Mouse (Mus musculus) CH12.LX (cell line): ENCODE data around the gene Ier2. TPM values are rescaled to one million over a fixed set of nuclear protein-coding genes. Genes with fewer than 3 reads are reported as not detected.

Experiments
- DNase-seq: peaks from one replicate; pipeline ENCODE4 v3.0.0-alpha.2; 2013; ENCODE audit errors: extremely low read depth
- H3K27ac ChIP-seq: 2 replicates; pipeline ENCODE4 v1.5.1; 2012; ENCODE audit warnings: low read depth, mild to moderate bottlenecking, control low read depth, moderate library complexity; ENCODE audit not compliant: insufficient read depth
- H3K27me3 ChIP-seq: replicated peaks from 2 replicates; pipeline ENCODE3; 2012; ENCODE audit warnings: inconsistent platforms
- H3K36me3 ChIP-seq, 2 experiments: replicated peaks in 1 of 2; 2 replicates each; pipeline versions ENCODE3 to v1.6.1; 2012; ENCODE audit warnings: inconsistent platforms in 1 of 2, low read length in 1 of 2, mild to moderate bottlenecking in 1 of 2, mixed read lengths in 1 of 2, moderate library complexity in 1 of 2; ENCODE audit not compliant: control insufficient read depth in 1 of 2, insufficient read depth in 1 of 2
- H3K4me1 ChIP-seq, 2 experiments: 2 replicates each; pipeline ENCODE4 v1.6.1; 2012; ENCODE audit warnings: inconsistent platforms in 1 of 2, moderate library complexity in 1 of 2; ENCODE audit not compliant: insufficient read depth in 2 of 2, control insufficient read depth in 1 of 2
- H3K4me2 ChIP-seq: 2 replicates; pipeline ENCODE4 v1.6.1; 2012; ENCODE audit warnings: low read depth, mild to moderate bottlenecking, control low read depth; ENCODE audit not compliant: poor library complexity, insufficient read depth, severe bottlenecking
- H3K4me3 ChIP-seq, 3 experiments: fragments of 150-350 bp in 1 of 3; sonication (generic) in 1 of 3; replicated peaks in 1 of 3; 2 replicates each; pipeline versions ENCODE3 to v1.5.1; 2011 to 2012; ENCODE audit warnings: low read depth in 2 of 3, low read length in 2 of 3, mild to moderate bottlenecking in 2 of 3, moderate library complexity in 2 of 3, control low read depth in 1 of 3, improper control_type of control experiment in 1 of 3, inconsistent platforms in 1 of 3, mixed read lengths in 1 of 3; ENCODE audit not compliant: poor library complexity in 1 of 3
- H3K79me2 ChIP-seq: replicated peaks from 2 replicates; pipeline ENCODE4 v1.6.1; 2012; ENCODE audit warnings: mild to moderate bottlenecking, moderate library complexity; ENCODE audit not compliant: control insufficient read depth, poor library complexity, insufficient read depth, severe bottlenecking; ENCODE audit errors: extremely low read depth
- H3K9ac ChIP-seq: 2 replicates; pipeline ENCODE4 v1.6.1; 2012; ENCODE audit warnings: low read depth, mild to moderate bottlenecking, control low read depth, moderate library complexity; ENCODE audit not compliant: insufficient read depth
- H3K9me3 ChIP-seq: replicated peaks from 2 replicates; pipeline ENCODE3; 2012; ENCODE audit warnings: low read length, inconsistent platforms, mixed read lengths
- CHD1 ChIP-seq: IDR thresholded peaks from 2 replicates; pipeline ENCODE4 v1.6.1; 2012; ENCODE audit warnings: low read depth, low read length, improper control_type of control experiment, inconsistent platforms
- CHD2 ChIP-seq: IDR thresholded peaks from 2 replicates; pipeline ENCODE4 v1.6.1; 2011; ENCODE audit warnings: low read length, improper control_type of control experiment
- CTCF ChIP-seq, 2 experiments: IDR thresholded peaks in 1 of 2; conservative IDR thresholded peaks in 1 of 2; 2 replicates each; pipeline ENCODE4 v1.5.1; 2011 to 2012; ENCODE audit warnings: low read depth in 2 of 2, low read length in 2 of 2, improper control_type of control experiment in 1 of 2, inconsistent platforms in 1 of 2, mild to moderate bottlenecking in 1 of 2, moderate library complexity in 1 of 2
- E2F4 ChIP-seq: IDR thresholded peaks from 2 replicates; pipeline ENCODE4 v1.6.1; 2011; ENCODE audit warnings: low read depth, low read length, improper control_type of control experiment; ENCODE audit not compliant: insufficient replicate concordance
- ELF1 ChIP-seq: IDR thresholded peaks from 2 replicates; pipeline ENCODE4 v1.6.1; 2014; ENCODE audit warnings: low read depth, mild to moderate bottlenecking, inconsistent platforms, low read length, improper control_type of control experiment
- ETS1 ChIP-seq: conservative IDR thresholded peaks from 2 replicates; pipeline ENCODE4 v1.6.1; 2012; ENCODE audit warnings: low read depth, mild to moderate bottlenecking, inconsistent platforms, low read length, improper control_type of control experiment, moderate library complexity
- GABPA ChIP-seq: IDR thresholded peaks from 2 replicates; pipeline ENCODE4 v1.6.1; 2012; ENCODE audit warnings: low read depth, low read length, improper control_type of control experiment, inconsistent platforms; ENCODE audit not compliant: insufficient replicate concordance
- HCFC1 ChIP-seq: IDR thresholded peaks from 2 replicates; pipeline ENCODE4 v1.6.1; 2012; ENCODE audit warnings: low read depth, mild to moderate bottlenecking, inconsistent platforms, low read length, improper control_type of control experiment
- IRF4 ChIP-seq: IDR thresholded peaks from 2 replicates; pipeline ENCODE4 v1.6.1; 2014; ENCODE audit warnings: low read depth, mild to moderate bottlenecking, inconsistent platforms, low read length, improper control_type of control experiment
- JUN ChIP-seq: IDR thresholded peaks from 2 replicates; pipeline ENCODE4 v1.6.1; 2011; ENCODE audit warnings: low read depth, mild to moderate bottlenecking, low read length, improper control_type of control experiment, moderate library complexity; ENCODE audit not compliant: insufficient read depth
- JUND ChIP-seq: conservative IDR thresholded peaks from 2 replicates; pipeline ENCODE4 v1.6.1; 2011; ENCODE audit warnings: low read depth, low read length, improper control_type of control experiment
- KAT2A ChIP-seq: IDR thresholded peaks from 2 replicates; pipeline ENCODE4 v1.6.1; 2012; ENCODE audit warnings: low read length, improper control_type of control experiment, inconsistent platforms; ENCODE audit not compliant: insufficient replicate concordance
- MAFK ChIP-seq: IDR thresholded peaks from 2 replicates; pipeline ENCODE4 v1.6.1; 2011; ENCODE audit warnings: low read length, improper control_type of control experiment; ENCODE audit not compliant: insufficient replicate concordance
- MAX ChIP-seq: IDR thresholded peaks from 2 replicates; pipeline ENCODE4 v1.6.1; 2011; ENCODE audit warnings: low read length, improper control_type of control experiment
- MEF2A ChIP-seq: IDR thresholded peaks from 2 replicates; pipeline ENCODE4 v1.6.1; 2014; ENCODE audit warnings: low read depth, mild to moderate bottlenecking, inconsistent platforms, low read length, improper control_type of control experiment, borderline replicate concordance
- MXI1 ChIP-seq: IDR thresholded peaks from 2 replicates; pipeline ENCODE4 v1.6.1; 2011; ENCODE audit warnings: mild to moderate bottlenecking, low read depth, low read length, improper control_type of control experiment
- MYC ChIP-seq: IDR thresholded peaks from 2 replicates; pipeline ENCODE4 v1.6.1; 2011; ENCODE audit warnings: low read depth, mild to moderate bottlenecking, improper control_type of control experiment, low read length
- NELFE ChIP-seq: IDR thresholded peaks from 2 replicates; pipeline ENCODE4 v1.6.1; 2011; ENCODE audit warnings: low read depth, low read length, improper control_type of control experiment
- NRF1 ChIP-seq: IDR thresholded peaks from 2 replicates; pipeline ENCODE4 v1.6.1; 2014; ENCODE audit warnings: low read depth, mild to moderate bottlenecking, inconsistent platforms, low read length, improper control_type of control experiment, moderate library complexity
- POLR2A ChIP-seq: IDR thresholded peaks from 2 replicates; pipeline ENCODE4 v1.6.1; 2011; ENCODE audit warnings: low read depth, mild to moderate bottlenecking, improper control_type of control experiment, low read length
- POLR2AphosphoS2 ChIP-seq: IDR thresholded peaks from 2 replicates; pipeline ENCODE4 v1.6.1; 2011; ENCODE audit warnings: low read depth, low read length, improper control_type of control experiment
- SIN3A ChIP-seq: IDR thresholded peaks from 2 replicates; pipeline ENCODE4 v1.6.1; 2012; ENCODE audit warnings: low read length, improper control_type of control experiment, inconsistent platforms
- SMC3 ChIP-seq: IDR thresholded peaks from 2 replicates; pipeline ENCODE4 v1.6.1; 2011; ENCODE audit warnings: low read depth, low read length, improper control_type of control experiment
- TBP ChIP-seq: conservative IDR thresholded peaks from 2 replicates; pipeline ENCODE4 v1.6.1; 2011; ENCODE audit warnings: low read depth, low read length, improper control_type of control experiment
- TCF12 ChIP-seq: IDR thresholded peaks from 2 replicates; pipeline ENCODE4 v1.6.1; 2014; ENCODE audit warnings: low read depth, mild to moderate bottlenecking, inconsistent platforms, low read length, improper control_type of control experiment
- UBTF ChIP-seq: IDR thresholded peaks from 2 replicates; pipeline ENCODE4 v1.6.1; 2012; ENCODE audit warnings: low read depth, mild to moderate bottlenecking, inconsistent platforms, low read length, improper control_type of control experiment, moderate library complexity
- ZKSCAN1 ChIP-seq: IDR thresholded peaks from 2 replicates; pipeline ENCODE4 v1.6.1; 2012; ENCODE audit warnings: low read depth, inconsistent platforms, low read length, improper control_type of control experiment, borderline replicate concordance
- ZMIZ1 ChIP-seq: IDR thresholded peaks from 2 replicates; pipeline ENCODE4 v1.6.1; 2012; ENCODE audit warnings: low read depth, mild to moderate bottlenecking, inconsistent platforms, low read length, improper control_type of control experiment
- ZNF384 ChIP-seq: IDR thresholded peaks from 2 replicates; pipeline ENCODE4 v1.6.1; 2012; ENCODE audit warnings: low read depth, low read length, improper control_type of control experiment, inconsistent platforms
- dilution Hi-C: fragments of 300-500 bp; cut with MboI; formaldehyde crosslinking; loops from 2 replicates; pipeline ENCODE4 v1.14.3; 2020; ENCODE audit warnings: low sequenced_read_pairs; ENCODE audit not compliant: extremely low pct_unique_long_range_greater_than_20kb, extremely low pct_ligation_motif_present
- in situ Hi-C: fragments of 300-500 bp; cut with MboI; formaldehyde crosslinking; loops from 3 replicates; pipeline ENCODE4 v1.14.3; 2019; ENCODE audit warnings: low sequenced_read_pairs, low pct_ligation_motif_present, low pct_unique_long_range_greater_than_20kb, mixed read lengths
- polyA plus RNA-seq: library from polyadenylated mRNA; unstranded; fragments of >175 nt; gene quantifications from 2 replicates; pipeline ENCODE4 v1.2.1, GENCODE M21; 2012; ENCODE audit warnings: low read depth; ENCODE audit not compliant: insufficient read length
- total RNA-seq, 2 experiments: library from RNA; depleted of rRNA; stranded (reverse); fragments of 300-350 nt in 1 of 2; fragments of >200 nt in 1 of 2; gene quantifications; 2 replicates each; pipeline ENCODE4 v1.2.3; 2012 to 2014

Gene Ier2
- total and polyA plus RNA-seq, 3 experiments = 26.3 to 35.4 (median 30.3) TPM

- H3K9me3 ChIP-seq = no peaks in the 10 kb centered on the region
- 0 out of 2 replicates have a peak, but pooled peaks have one; percentile 62 for TF ChIP-seq POLR2AphosphoS2
- TF ChIP-seq POLR2A = peak; percentile 76
- no peak for TF ChIP-seq JUN
- no peak for TF ChIP-seq JUND
- TF ChIP-seq ELF1 = peak; percentile 88
- peak; percentile 72 for TF ChIP-seq NRF1
- no peak for TF ChIP-seq SMC3
- peak; percentile 70; the same call in 1 of the 2 replicates for TF ChIP-seq UBTF
- 0 out of 2 replicates have a peak, but pooled peaks have one; percentile 14 for TF ChIP-seq MXI1
- peak; percentile 96 for TF ChIP-seq HCFC1
- peak; percentile 48 for TF ChIP-seq IRF4
- peak; percentile 92; the same call in 1 of the 2 replicates for TF ChIP-seq KAT2A
- peak; percentile 76 for TF ChIP-seq NELFE
- TF ChIP-seq SIN3A = peak; percentile 89
- no peak for TF ChIP-seq ZNF384
- peak; percentile 90 for TF ChIP-seq TCF12
- TF ChIP-seq ETS1 = no peak; the same call in none of the 2 replicates
- peak in 1 of 2 experiments; percentile 57; a peak in 2 of 4 replicates for TF ChIP-seq CTCF (conservative IDR thresholded peaks at IDR 0.05 in 1 of 2, IDR thresholded peaks at IDR 0.05 in 1 of 2; ENCODE audit: low read depth in 2 of 2, low read length in 2 of 2)
- peak; percentile 68 for TF ChIP-seq MEF2A
- peak; percentile 76 for TF ChIP-seq TBP
- peak; percentile 22; the same call in 1 of the 2 replicates for TF ChIP-seq CHD1
- TF ChIP-seq MAX = 0 out of 2 replicates have a peak, but pooled peaks have one; percentile 69
- TF ChIP-seq GABPA = peak; percentile 62; the same call in 1 of the 2 replicates
- TF ChIP-seq MYC = peak; percentile 42; the same call in 1 of the 2 replicates
- TF ChIP-seq E2F4 = peak; percentile 86; the same call in 1 of the 2 replicates
- TF ChIP-seq ZMIZ1 = peak; percentile 62
- no peak; the same call in 1 of the 2 replicates for TF ChIP-seq MAFK
- TF ChIP-seq ZKSCAN1 = no peak
- TF ChIP-seq CHD2 = peak; percentile 62
- TF ChIP-seq, all 38 proteins: peak for 22
- peaks cover 6 to 22% of the 10 kb centered on the region in 2 experiments for H3K36me3 ChIP-seq
- peaks cover 3 to 35% of the 10 kb centered on the region in 2 experiments; a peak in 2 of 4 replicates for H3K4me1 ChIP-seq
- H3K27me3 ChIP-seq = no peaks in the 10 kb centered on the region
- peak overlapping the region; percentile 73 to 82 (median 79) for H3K4me3 ChIP-seq
- dilution Hi-C loops (no loop called here), in situ Hi-C loops (no loop called here)
- peak overlapping the region; percentile 83 for H3K27ac ChIP-seq
- H3K9ac ChIP-seq = peak overlapping the region; percentile 75
- H3K79me2 ChIP-seq = peaks cover 23% of the 10 kb centered on the region
- H3K4me2 ChIP-seq = peak overlapping the region; percentile 88
- peak; percentile 85 for DNase-seq
Measured at GRCm38 (mm10) chr8:84664566-84665384, 2.1 kb upstream of the Ier2 start.
